Mouse (Mus musculus) megakaryocyte, embryonic 14.5 days (primary cell): ENCODE measurements around the gene Amy1. TPM values are rescaled to one million over a fixed set of nuclear protein-coding genes. Genes with fewer than 3 reads are reported as not detected.
"Not testable (repeated sequence)": the region's sequence is repeated elsewhere in the genome, so short reads cannot be mapped to it uniquely, and the experiment has no call there.

Experiments used
- H3K27me3 ChIP-seq: replicated peaks from 2 replicates; pipeline ENCODE3; 2012; ENCODE audit warnings: inconsistent platforms
- H3K36me3 ChIP-seq: replicated peaks from 2 replicates; pipeline ENCODE3; 2012; ENCODE audit warnings: low read length, inconsistent platforms, mixed read lengths
- H3K4me1 ChIP-seq: 2 replicates; pipeline ENCODE4 v1.6.1; 2012; ENCODE audit warnings: inconsistent platforms
- H3K4me3 ChIP-seq: replicated peaks from 2 replicates; pipeline ENCODE3; 2012; ENCODE audit warnings: moderate library complexity, mild to moderate bottlenecking, inconsistent platforms
- H3K9me3 ChIP-seq: 2 replicates; pipeline ENCODE4 v1.6.1; 2012; ENCODE audit warnings: inconsistent platforms
- FLI1 ChIP-seq: IDR thresholded peaks from 2 replicates; pipeline ENCODE4 v1.6.1; 2012; ENCODE audit warnings: low read length, inconsistent platforms, mixed read lengths
- GATA1 ChIP-seq: IDR thresholded peaks from 3 replicates; pipeline ENCODE4 v1.6.1; 2012; ENCODE audit warnings: mixed read lengths, low read length, inconsistent platforms, borderline replicate concordance
- polyA plus RNA-seq: library from polyadenylated mRNA; stranded (reverse); fragments of >175 nt; gene quantifications from 2 replicates; pipeline ENCODE4 v1.2.3, GENCODE M21; 2012; ENCODE audit warnings: low replicate concordance; ENCODE audit not compliant: insufficient read depth

The Amy1 gene
- polyA plus RNA-seq, result not detected in 2 replicates

DNA sequence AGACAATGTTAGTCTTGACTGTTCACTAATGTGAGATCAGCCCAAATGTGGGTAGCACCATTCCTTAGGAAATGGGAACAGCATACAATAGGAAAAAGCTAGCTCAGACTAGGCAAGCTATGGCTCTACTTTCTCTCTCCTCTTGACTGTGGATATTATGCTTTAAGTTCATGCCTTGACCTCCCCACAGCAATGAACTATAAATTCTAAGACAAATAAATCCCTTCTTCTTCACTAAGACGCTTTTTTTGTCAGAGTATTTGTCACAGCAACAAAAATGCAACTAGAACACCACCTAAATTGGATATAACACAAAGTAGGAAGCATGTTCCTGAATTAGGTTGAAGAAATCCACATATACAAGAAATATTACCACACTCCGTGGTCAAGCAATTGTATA, at the start of gene Amy1:
Gene Amy1, minus strand, starts transcription at position 101 of the 400 bp plus-strand sequence.
- Histone ChIP-seq H3K27me3 (no peaks in the 10 kb centered on the region), H3K36me3 (peaks cover 65% of the 10 kb centered on the region), H3K4me3 (no peak within 1 kb of the TSS), H3K4me1 (no peaks in the 10 kb centered on the region), H3K9me3 (no peaks in the 10 kb centered on the region)
- TF ChIP-seq FLI1, result no peak
- no peak for TF ChIP-seq GATA1

DNA sequence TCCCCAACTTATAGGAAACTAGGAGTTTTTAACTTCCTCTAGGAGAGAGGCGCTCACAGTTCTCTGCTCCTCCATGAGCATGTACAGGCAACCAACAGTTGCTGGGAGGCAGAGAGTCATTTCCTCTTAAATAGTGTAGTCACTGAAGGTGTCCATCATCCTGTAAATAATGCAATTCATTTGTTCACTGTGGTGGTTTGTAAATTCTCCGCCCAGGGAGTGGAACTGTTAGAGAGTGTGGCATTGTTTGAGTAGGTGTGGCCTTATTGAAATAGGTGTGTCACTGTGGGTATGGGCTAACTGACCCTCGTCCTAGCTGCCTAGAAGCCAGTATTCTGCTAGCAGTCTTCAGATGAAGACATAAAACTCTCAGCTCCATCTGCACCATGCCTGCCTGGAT, 47.8 kb upstream of the Amy1 start:
- H3K4me1 ChIP-seq, result peaks cover 10% of the 10 kb centered on the region
- H3K4me3 ChIP-seq, result no peak overlapping the region
- no peaks in the 10 kb centered on the region for H3K27me3 ChIP-seq
- 0 out of 2 replicates have a peak, but pooled peaks cover 3% of the 10 kb centered on the region for H3K9me3 ChIP-seq
- TF ChIP-seq FLI1, result no peak
- no peaks in the 10 kb centered on the region for H3K36me3 ChIP-seq

DNA sequence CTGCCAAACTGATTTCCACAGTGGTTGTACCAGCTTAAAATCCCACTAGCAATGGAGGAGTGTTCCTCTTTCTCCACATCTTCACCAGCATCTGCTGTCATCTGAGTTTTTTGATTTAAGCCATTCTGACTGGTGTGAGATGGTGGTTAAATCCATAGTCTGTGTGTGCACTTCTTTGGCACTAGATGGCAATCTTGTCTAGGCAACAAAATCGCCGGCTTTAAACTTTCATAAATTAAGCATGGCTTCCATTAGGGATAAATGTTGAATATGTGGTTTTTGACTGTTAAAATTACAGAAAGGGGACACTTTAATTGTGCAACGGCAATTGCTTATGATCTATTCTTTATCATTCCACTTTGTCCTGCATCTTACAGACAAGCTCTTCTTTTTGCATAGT, 44.9 kb upstream of the Amy1 start:
- H3K9me3 ChIP-seq, H3K36me3 ChIP-seq, H3K27me3 ChIP-seq: not testable (repeated sequence)

DNA sequence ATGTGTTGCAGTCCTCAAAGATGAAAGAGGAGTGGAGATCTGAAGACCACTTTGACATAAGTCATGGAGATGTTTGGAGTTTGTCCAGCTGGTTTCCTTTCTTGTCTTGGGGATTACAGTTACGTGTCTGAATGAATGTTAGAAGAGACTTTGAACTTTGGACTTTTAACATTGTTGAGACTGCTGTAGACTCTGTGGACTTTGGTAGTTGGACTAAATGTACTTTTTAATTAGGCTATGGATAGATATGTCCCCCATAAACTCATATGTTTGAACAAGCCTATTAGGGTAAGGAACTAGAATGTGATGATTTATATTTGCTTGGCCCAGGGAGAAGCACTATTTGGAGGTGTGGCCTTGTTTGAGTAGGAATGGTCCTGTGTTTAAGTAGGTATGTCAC, 33.0 kb upstream of the Amy1 start:
- no peaks in the 10 kb centered on the region for H3K36me3 ChIP-seq
- TF ChIP-seq FLI1 (no peak), GATA1 (no peak)
- no peaks in the 10 kb centered on the region for H3K27me3 ChIP-seq
- no peaks in the 10 kb centered on the region for H3K9me3 ChIP-seq
- H3K4me3 ChIP-seq, result no peak overlapping the region
- no peaks in the 10 kb centered on the region for H3K4me1 ChIP-seq

More for the DNA sequence above, 44.9 kb upstream of the Amy1 start:
- not testable (repeated sequence) for H3K4me1 ChIP-seq, H3K4me3 ChIP-seq

DNA sequence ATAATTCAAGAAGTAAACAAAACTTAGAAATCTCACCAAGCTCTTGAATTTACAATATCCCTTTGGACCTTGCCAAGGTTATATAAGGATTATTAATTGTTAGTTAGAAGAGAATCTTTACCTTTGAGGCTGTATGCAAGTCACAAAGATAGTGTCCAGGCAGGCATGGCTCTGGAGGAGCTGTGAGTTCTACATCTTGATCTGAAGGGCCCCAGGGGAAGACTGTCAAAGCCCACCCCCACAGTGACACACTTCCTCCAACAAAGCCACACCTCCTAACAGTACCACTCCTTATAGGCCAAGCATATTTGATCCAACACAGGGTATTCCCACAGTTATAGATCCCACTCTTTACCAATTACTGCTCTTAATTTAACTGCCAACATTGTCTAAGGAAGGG, 27.7 kb upstream of the Amy1 start:
- TF ChIP-seq FLI1 (no peak), GATA1 (no peak)
- Histone ChIP-seq H3K36me3 (no peaks in the 10 kb centered on the region), H3K27me3 (no peaks in the 10 kb centered on the region), H3K9me3 (no peaks in the 10 kb centered on the region), H3K4me1 (peaks cover 20% of the 10 kb centered on the region), H3K4me3 (no peak overlapping the region)

DNA sequence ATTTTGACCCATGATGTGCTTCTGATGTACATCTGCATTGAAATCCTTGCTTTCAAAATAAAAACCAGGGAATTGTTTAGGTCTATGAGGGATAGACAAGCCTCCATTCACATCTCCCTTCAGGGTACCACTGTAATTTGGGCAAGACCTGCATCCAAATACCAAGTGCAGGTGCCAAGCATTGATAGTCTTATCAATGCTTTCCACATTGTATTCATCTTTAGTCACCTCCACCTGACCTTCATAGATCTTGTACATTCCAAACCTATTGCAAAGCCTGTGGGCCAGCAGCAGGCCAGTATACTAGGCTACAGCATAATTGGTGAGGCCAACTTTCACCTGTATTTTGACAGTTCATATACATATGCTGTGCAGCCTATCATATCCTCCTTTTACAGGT, 25.1 kb upstream of the Amy1 start:
- no peak overlapping the region for H3K4me3 ChIP-seq

DNA sequence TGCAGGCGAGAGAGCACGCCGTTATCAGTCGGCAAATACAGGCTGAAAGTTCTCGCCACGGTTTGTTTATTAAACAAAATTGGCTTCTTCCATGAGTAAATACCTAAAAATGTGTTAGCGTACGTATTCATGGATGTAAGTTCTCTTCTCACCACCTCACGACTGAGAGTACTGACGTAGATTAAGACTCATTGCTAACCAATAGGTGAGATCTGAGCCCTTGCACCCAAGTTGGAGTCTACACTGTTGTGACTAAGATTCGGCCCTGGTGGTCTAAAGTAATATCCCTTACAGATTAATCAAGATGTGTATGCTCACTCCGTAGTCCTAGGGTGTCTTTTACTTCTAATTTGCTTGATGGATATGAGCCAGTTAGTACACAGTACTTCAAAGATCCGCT, 24.1 kb upstream of the Amy1 start:
- no peaks in the 10 kb centered on the region for H3K9me3 ChIP-seq
- peak overlapping the region; percentile 95 for H3K4me3 ChIP-seq
- peaks cover 17% of the 10 kb centered on the region for H3K36me3 ChIP-seq
- no peaks in the 10 kb centered on the region for H3K27me3 ChIP-seq
- peaks cover 30% of the 10 kb centered on the region for H3K4me1 ChIP-seq
- TF ChIP-seq GATA1, result no peak; the same call in 2 of the 3 replicates
- no peak for TF ChIP-seq FLI1

More for the DNA sequence above, 25.1 kb upstream of the Amy1 start:
- peaks cover 25% of the 10 kb centered on the region for H3K4me1 ChIP-seq
- H3K27me3 ChIP-seq, result no peaks in the 10 kb centered on the region
- no peak for TF ChIP-seq FLI1
- no peak for TF ChIP-seq GATA1
- H3K9me3 ChIP-seq, result no peaks in the 10 kb centered on the region
- H3K36me3 ChIP-seq, result peaks cover 11% of the 10 kb centered on the region

DNA sequence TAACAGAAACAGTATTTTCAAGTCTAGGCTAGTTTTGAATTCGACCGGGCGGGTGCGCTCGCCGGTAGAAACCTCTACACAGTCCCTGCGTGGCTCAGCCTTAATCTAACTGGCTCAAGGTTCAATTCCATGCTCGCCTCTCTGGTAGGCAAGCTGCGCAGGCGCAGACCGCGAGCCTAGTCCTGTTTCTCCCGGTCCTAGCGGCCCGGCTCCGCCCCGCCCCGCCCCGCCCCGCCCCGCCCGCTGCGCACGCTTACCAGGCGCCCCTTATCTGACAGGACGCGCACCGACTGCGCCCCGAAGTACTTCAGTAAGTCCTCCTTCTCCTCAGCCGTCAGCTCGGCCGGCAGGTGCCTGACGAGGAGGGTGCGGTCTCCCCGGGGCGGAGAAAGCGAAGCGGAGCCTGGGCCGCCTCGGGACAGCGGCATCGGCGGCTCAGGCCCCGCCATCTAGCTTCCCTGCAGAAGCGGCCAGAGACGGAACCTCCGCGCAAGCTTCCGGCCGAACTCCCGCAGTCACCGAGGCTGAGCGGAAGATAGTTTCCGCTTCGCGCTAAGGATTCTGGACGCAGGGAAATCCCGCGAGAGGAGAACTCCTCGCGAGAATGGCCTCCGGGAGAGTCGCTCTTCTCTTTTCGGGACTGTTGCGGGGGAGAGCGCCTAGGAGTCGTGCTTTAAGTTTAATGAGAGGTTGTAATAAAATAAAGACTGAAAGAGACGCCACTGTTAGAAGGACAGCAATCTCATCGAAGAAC, 23.3 kb upstream of the Amy1 start, which contains the start of gene Rnpc3:
Gene Rnpc3, minus strand, starts transcription at position 544 of the 754 bp plus-strand sequence.
- Histone ChIP-seq H3K27me3 (no peaks in the 10 kb centered on the region), H3K4me3 (peak within 1 kb of the TSS; percentile 95), H3K9me3 (no peaks in the 10 kb centered on the region), H3K4me1 (peaks cover 30% of the 10 kb centered on the region), H3K36me3 (peaks cover 23% of the 10 kb centered on the region)
- peak; percentile 49; the same call in 1 of the 2 replicates for TF ChIP-seq FLI1
- no peak; the same call in 2 of the 3 replicates for TF ChIP-seq GATA1

DNA sequence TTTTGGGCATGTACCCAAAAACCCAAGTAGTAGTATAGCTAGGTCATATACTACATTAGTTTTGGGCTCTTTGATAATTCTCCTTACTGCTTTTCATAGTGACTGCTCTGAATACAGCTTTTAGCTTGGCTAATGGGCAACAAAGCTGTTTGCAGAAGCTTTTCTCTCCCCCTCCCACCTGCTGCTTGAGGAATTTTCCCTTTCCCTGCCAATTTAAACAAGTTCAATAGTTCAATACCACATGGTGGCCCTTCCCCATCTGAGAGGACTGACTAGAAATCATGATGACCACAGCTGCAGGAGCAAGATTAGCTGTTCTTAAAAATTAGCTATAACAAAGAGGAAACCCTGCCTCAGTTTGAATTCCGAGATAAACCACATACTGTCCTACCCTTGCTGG, 15.7 kb downstream of the Amy1 start:
- no peak for TF ChIP-seq FLI1
- Histone ChIP-seq H3K4me1 (peaks cover 13% of the 10 kb centered on the region), H3K36me3 (peaks cover 11% of the 10 kb centered on the region), H3K9me3 (no peaks in the 10 kb centered on the region), H3K27me3 (no peaks in the 10 kb centered on the region), H3K4me3 (no peak overlapping the region)

DNA sequence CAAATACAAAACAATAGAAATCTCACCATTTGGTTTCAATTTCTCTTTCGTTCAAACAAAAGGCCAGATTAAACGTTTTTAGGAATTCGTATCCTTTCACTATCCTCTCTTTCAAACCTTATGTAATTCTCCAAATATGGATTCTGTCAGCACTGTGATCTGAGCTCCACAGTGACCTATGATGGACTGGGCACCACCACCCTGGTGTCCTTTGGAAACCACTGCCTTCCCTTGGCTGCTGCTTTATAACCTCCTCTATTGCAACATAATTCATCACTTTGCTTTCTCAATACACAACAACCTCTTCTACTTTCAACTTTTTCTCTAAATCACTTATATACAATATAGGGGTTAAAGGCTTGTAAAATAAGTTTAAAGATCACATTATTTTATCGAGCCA, 31.9 kb downstream of the Amy1 start:
- no peak for TF ChIP-seq FLI1
- TF ChIP-seq GATA1, result no peak
- H3K27me3 ChIP-seq, result no peaks in the 10 kb centered on the region
- no peak overlapping the region for H3K4me3 ChIP-seq
- H3K36me3 ChIP-seq, result no peaks in the 10 kb centered on the region
- no peaks in the 10 kb centered on the region for H3K4me1 ChIP-seq
- H3K9me3 ChIP-seq, result no peaks in the 10 kb centered on the region

DNA sequence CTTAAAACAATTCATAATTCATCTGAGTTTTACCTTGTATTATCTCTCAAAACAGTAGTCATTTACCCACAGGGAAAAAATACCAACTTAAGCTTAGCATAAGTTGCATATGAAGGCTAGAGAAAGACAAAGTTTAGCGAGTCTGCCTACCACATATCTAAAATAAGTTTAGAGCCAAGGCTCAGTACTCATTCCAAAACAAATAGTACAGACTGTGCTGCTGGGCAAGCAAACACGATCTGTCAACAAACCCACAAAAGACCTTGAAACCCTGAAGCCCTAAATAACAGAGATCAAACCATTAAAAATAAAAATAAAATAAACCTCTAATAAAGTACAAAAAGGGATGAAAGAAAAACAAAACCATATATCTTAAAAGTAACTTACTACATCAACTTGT, 32.4 kb downstream of the Amy1 start:
- TF ChIP-seq GATA1 (no peak), FLI1 (no peak)
- Histone ChIP-seq H3K27me3 (no peaks in the 10 kb centered on the region), H3K36me3 (no peaks in the 10 kb centered on the region), H3K9me3 (no peaks in the 10 kb centered on the region), H3K4me3 (no peak overlapping the region), H3K4me1 (no peaks in the 10 kb centered on the region)
